Mouse (Mus musculus) B cell, adult (primary cell): ENCODE results near the gene Abca3. TPM values are rescaled to one million over a fixed set of nuclear protein-coding genes. Genes with fewer than 3 reads are reported as not detected.

Experiments
- total RNA-seq: library from RNA; stranded (reverse); gene quantifications from 4 replicates; pipeline ENCODE4 v1.2.4, GENCODE M21; 2023; ENCODE audit not compliant: inconsistent age

Gene Abca3
- total RNA-seq: 50.7 to 55.1 TPM (median 52.7 TPM) in 4 replicates

GRCm38 (mm10) chr17:24351760-24352357, at the start of gene Abca3:
Gene Abca3 (plus strand): TSS chr17:24351950.

GRCm38 (mm10) chr17:24350926-24351759, 607 bp upstream of the Abca3 start, which contains the start of gene Abca17:
Gene Abca17 (minus strand): TSS chr17:24351068.

GRCm38 (mm10) chr17:24414230-24414976, 62.7 kb downstream of the Abca3 start, which contains the start of gene Rnps1:
Gene Rnps1 (plus strand): TSS chr17:24414565.

GRCm38 (mm10) chr17:24426471-24427169, 74.9 kb downstream of the Abca3 start, which contains the start of gene Eci1:
Gene Eci1 (plus strand): TSS chr17:24426641.

GRCm38 (mm10) chr17:24442632-24443155, 90.9 kb downstream of the Abca3 start, which contains the start of gene Dnase1l2:
Gene Dnase1l2 (minus strand): TSS chr17:24443105.

Other genes starting within 250 kb of the Abca3 start
- gene Pdpk1, start 201.0 kb upstream of the Abca3 start, total RNA-seq: 64.1 to 73.9 TPM (median 67.7 TPM) in 4 replicates
- 35.6 to 45.5 TPM (median 38.6 TPM) in 4 replicates for gene Amdhd2, start 188.2 kb upstream of the Abca3 start, total RNA-seq
- 233 to 260 TPM (median 250 TPM) in 4 replicates for gene Atp6v0c, start 182.2 kb upstream of the Abca3 start, total RNA-seq
- gene Tbc1d24, start 146.4 kb upstream of the Abca3 start, total RNA-seq: 0.61 to 1.9 TPM (median 0.68 TPM) in 4 replicates
- 0.19 to 0.48 TPM (median 0.32 TPM) in 4 replicates for gene Ntn3, start 142.4 kb upstream of the Abca3 start, total RNA-seq
- 7.8 to 10.4 TPM (median 9.1 TPM) in 4 replicates for gene Tedc2, start 131.1 kb upstream of the Abca3 start, total RNA-seq
- gene Ccnf, start 100.5 kb upstream of the Abca3 start, total RNA-seq: 8.9 to 15.0 TPM (median 12.2 TPM) in 4 replicates
- 0.09 to 0.30 TPM (median 0.14 TPM) in 4 replicates for gene Abca17, start 882 bp upstream of the Abca3 start, total RNA-seq
- 154 to 168 TPM (median 161 TPM) in 4 replicates for gene Rnps1, start 62.6 kb downstream of the Abca3 start, total RNA-seq
- gene Eci1, start 74.7 kb downstream of the Abca3 start, total RNA-seq: 22.7 to 27.4 TPM (median 27.0 TPM) in 4 replicates
- gene Dnase1l2, start 91.2 kb downstream of the Abca3 start, total RNA-seq: 3.5 to 8.3 TPM (median 5.4 TPM) in 4 replicates
- gene E4f1, start 118.4 kb downstream of the Abca3 start, total RNA-seq: 58.4 to 75.5 TPM (median 64.9 TPM) in 4 replicates
- gene Pgp, start 118.4 kb downstream of the Abca3 start, total RNA-seq: 17.0 to 19.8 TPM (median 18.8 TPM) in 4 replicates
- 0.71 to 1.2 TPM (median 0.95 TPM) in 4 replicates for gene Bricd5, start 121.9 kb downstream of the Abca3 start, total RNA-seq
- gene Mlst8, start 127.1 kb downstream of the Abca3 start, total RNA-seq: 18.2 to 22.4 TPM (median 20.5 TPM) in 4 replicates
- not detected in 4 replicates for gene Caskin1, start 136.7 kb downstream of the Abca3 start, total RNA-seq
- 201 to 215 TPM (median 211 TPM) in 4 replicates for gene Traf7, start 176.0 kb downstream of the Abca3 start, total RNA-seq
- 1.0 to 1.9 TPM (median 1.2 TPM) in 4 replicates for gene Rab26, start 182.3 kb downstream of the Abca3 start, total RNA-seq
- gene Pkd1, start 197.9 kb downstream of the Abca3 start, total RNA-seq: 71.1 to 75.5 TPM (median 72.5 TPM) in 4 replicates